Mouse (Mus musculus) kidney, adult 2 months (tissue): ENCODE measurements at regions not wholly inside any gene's neighbourhood (a gene's known extent, or its start where the extent isn't known, plus 50 kb on each side); places are given as distances from the start of the nearest gene placed in this dataset.

ENCODE experiments used
- CTCF ChIP-seq: fragments of 200-500 bp; conservative IDR thresholded peaks from 2 replicates; pipeline ENCODE4 v1.5.1; 2011; ENCODE audit warnings: low read depth, mild to moderate bottlenecking, control low read depth, low read length, moderate library complexity, mixed read lengths; ENCODE audit not compliant: insufficient read depth, insufficient read length
- POLR2A ChIP-seq: fragments of 200-500 bp; IDR thresholded peaks from one replicate; pipeline ENCODE4 v1.6.1; 2011; ENCODE audit warnings: low read depth, low read length, control low read depth

- TF ChIP-seq CTCF (no peak), POLR2A (no peak)
Observed at GRCm38 (mm10) chr2:113924138-113924537, 75.7 kb upstream of the Arhgap11a start.
